Mouse (Mus musculus) forebrain, embryonic 13.5 days (tissue): ENCODE measurements around the gene 4930523C07Rik. TPM values are rescaled to one million over a fixed set of nuclear protein-coding genes. Genes with fewer than 3 reads are reported as not detected.

ENCODE experiments used
- polyA plus RNA-seq: library from polyadenylated mRNA; unstranded; fragments of >200 nt; fragmentation: Nextera tagmentation; extraction: Ambion mirVana; gene quantifications from 2 replicates; pipeline ENCODE4 v1.2.1, GENCODE M21; 2015

4930523C07Rik gene
- polyA plus RNA-seq, 1 experiment from 2014 or later = 1.8 TPM

Other genes starting within 250 kb of the 4930523C07Rik start
- 0.04 TPM in 1 of 2 replicates, not detected in the other for gene Tnn, start 109.2 kb downstream of the 4930523C07Rik start, polyA plus RNA-seq
- 240 and 275 TPM in 2 replicates for gene Mrps14, start 150.8 kb downstream of the 4930523C07Rik start, polyA plus RNA-seq
- gene Cacybp, start 168.5 kb downstream of the 4930523C07Rik start, polyA plus RNA-seq = 297 and 319 TPM in 2 replicates